Mouse (Mus musculus) c-Kit-positive CD71-positive TER-119-negative erythroid progenitor cells, embryonic 14.5 days (primary cell): ENCODE data around the gene Entpd3.

Experiments used
- DNase-seq: peaks from one replicate; pipeline ENCODE4 v3.0.0-alpha.2; 2013; ENCODE audit warnings: low read depth

Gene Entpd3

GRCm38 (mm10) chr9:120541411-120541810, 1.8 kb downstream of the Entpd3 start:
- no peak for DNase-seq

DNA sequence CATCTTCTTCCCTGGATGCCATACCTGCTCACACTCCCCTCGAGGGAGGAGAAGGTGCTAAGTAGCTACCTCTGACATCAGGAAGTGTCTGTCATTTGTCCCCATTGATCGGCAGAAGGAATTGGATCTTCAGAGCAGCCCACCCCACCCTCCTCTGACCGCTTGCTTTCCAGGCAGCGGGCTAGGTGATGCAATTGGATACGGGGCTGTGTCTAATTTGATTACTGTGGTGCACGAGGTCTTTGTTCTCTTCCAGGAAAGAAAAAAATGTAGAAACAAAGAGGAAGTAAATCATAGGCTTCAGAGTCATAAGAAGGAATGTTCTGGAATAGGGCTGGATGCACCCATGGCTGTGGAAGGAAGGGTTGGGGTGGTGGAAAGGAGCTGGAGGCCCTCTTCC, 2.6 kb downstream of the Entpd3 start:
- no peak for DNase-seq

DNA sequence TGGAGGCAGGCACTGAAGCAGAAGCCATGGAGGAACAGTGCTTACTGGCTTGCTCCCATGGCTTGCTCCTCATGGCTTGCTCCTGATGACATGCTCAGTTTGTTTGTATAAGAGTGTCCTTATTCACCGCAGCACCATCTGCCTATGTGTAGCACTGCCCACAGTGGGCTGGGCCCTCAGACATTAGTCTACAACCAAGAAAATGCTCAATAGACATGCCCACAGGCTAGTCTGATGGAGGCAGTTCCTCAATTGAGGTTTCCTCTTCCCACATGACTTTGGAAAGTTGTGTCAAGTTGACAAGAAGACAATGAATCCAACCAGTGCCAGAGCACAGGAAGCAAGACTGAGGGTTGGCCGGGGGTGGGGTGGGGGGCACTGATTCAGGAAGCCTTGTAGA, 6.4 kb downstream of the Entpd3 start:
- DNase-seq: no peak

DNA sequence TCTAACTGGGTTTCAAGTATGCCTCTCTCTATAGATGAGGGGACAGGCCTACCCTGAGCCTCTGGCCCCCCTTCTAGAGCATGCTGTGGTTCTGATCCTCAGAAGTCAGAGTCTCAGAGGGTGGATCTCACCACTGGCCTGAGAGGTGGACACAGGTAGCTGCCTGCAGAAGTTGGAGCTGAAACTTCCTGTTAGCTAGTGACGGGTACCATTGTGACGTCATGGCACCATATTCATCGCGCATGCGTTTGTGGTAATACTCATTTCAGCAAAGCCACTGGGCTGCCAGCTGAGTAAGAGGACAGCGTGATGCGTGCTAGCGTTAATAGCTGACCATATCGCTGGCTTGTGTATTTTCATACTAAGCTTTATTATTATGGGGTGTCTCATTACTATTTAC, 6.9 kb downstream of the Entpd3 start:
- DNase-seq: no peak

DNA sequence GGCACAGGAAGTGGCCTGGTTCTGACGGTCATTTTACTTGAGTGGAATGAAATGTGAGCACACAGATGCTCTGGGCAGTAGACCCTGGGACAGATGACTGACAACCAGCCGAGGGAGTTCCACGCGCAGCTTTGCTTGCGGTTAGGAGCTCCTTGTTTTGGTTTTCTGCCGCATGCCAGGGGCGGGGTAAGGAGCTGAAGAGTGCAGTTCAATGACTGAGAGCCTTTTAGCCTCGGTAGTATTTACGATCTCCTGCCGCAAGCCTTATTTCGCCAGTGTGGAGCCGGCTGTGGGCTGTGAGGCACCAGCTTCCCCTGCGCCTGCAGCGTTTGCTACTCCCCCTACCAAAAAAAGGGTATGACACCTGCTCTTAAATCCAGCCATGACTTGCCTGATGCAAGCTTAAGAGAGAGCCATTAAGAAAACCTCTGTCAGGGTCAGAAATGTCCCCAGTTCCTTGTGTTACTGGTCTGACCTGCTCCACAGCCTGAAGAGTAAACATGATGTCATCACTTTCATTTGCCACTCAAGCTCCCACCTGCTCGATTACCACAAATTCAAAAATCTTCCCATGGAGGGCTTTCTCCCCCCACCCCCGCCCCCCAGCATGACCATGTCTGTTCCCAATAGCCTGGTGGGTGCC, 7.5 kb downstream of the Entpd3 start:
- DNase-seq: no peak

- no peak for DNase-seq
Observed at GRCm38 (mm10) chr9:120550778-120551177, 11.2 kb downstream of the Entpd3 start.

GRCm38 (mm10) chr9:120563590-120563989, 24.0 kb downstream of the Entpd3 start:
- no peak for DNase-seq

GRCm38 (mm10) chr9:120564247-120564646, 24.6 kb downstream of the Entpd3 start:
- DNase-seq: no peak

DNA sequence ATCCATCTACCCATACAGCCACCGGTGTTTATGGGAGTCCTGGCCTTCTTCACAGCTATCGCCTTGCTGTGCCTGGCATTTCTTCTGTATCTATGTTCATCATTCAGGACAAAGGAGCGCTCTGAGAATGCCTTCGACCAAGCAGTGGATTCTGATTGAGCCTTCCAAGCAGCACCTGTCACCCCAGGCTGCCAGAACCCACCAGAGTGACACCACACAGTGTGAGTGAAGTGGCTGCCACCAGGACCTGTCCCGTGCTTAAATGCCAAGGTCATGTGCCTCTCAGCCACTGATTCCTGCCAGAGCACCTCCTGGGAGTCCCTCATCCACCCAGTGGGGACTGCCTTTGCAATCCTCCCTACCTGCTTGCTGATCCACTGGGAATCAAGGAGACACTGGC, 26.8 kb downstream of the Entpd3 start:
- DNase-seq: no peak

DNA sequence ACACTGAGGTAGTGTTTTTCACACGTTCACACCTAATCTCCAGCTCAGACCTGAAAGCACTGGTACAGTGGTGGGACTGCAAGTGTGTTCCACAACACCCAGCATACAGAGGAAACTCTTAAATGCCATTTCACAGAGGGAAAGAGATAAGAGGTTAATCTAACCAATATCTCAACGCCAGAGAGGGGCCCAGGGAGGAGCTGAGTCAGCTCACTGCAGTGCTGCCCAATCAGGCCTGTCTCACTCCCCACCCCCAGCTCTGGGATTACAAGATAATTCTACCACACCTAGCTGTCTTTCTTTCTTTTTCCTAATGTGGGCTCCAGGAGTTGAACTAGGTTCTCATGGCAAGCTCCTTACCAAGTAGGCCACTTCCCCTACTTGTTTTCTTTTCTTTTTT, 29.3 kb downstream of the Entpd3 start:
- no peak for DNase-seq

DNA sequence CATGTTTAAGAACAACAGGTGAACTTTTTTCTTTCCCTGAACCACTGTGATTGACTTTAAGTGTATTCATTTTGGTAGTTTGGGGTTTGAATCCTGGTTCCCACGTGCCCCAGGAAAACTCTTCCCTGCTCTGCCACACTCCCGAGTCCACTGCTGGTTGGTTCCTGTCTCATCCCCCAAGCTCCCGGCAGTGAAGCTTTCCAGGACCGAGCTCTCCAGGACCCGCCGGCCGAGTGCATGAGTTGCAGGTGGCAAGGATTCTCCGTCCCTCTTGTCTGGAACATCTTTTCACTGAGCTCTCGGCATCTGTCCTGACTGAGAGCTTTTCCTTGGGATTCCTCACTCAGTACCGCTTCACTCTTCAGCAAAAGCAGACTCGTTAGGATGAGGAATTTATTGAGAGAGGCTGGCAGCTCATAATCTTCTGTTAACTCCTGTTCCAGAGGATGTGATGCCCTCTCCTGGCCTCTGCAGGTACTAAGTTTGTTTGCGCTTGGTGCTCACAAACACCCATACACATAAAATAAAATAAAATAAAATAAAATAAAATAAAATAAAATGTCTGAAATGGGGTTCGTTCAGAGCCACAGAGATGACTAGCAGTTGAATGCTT, 30.2 kb downstream of the Entpd3 start:
- DNase-seq: no peak

DNA sequence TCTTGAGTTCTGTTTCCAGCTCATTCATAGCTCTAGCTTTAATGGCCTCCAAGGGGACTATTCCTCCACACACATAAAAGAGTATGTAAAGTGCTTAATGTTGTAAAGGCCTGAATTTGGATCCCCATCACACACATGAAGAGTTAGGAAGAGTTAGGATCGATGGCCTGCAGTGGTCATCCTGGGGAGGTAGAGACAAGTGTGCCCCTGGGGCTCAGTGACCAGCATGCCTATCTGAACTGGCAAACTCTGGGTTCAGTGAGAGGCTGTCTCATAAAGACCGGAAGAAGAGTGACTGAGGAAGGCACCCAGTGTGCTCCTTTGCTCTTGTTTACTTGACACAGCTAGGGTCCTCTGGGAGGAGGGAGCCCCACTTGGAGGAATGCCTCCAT, 30.7 kb downstream of the Entpd3 start:
- no peak for DNase-seq

DNA sequence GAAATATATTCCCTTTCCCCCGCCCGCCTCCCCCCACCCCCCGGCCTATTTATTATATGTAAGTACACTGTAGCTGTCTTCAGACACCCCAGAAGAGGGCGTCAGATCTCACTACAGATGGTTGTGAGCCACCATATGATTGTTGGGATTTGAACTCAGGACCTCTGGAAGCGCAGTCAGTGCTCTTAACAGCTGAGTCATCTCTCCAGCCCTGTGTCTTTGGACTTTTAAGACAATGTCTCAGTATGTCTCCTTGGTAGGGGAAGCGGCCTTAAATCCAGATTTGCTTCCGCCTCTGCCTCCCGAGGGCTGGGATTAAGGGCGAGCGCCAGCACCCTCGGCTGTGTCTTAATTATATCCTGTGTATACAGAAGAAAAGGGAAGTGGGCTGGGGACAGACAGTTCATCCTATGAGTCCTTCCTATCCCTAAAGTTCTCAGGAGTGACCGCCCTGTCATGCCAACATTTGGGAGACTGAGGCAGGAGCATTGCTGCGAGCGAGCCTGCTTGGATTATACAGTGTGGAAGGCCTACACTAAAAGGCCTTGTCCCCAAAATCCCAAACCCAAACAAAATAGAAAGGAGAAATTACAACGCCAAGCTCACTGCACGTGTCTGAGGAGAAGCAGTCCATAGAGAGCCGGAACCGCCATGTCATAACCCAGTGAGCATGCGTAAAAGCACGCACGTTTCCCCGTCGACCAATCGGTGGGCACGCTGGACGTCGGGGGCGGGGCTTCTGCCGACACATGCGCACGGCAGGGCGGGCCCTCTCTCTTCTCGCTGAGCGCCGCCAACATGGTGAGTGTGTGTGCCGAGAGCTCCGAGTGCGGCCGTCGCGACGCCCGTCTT, 31.3 kb downstream of the Entpd3 start, which contains the start of gene Rpl14:
Rpl14 (plus strand) TSS at position 704 of the 852 bp plus-strand sequence.
- peak; percentile 87 for DNase-seq

DNA sequence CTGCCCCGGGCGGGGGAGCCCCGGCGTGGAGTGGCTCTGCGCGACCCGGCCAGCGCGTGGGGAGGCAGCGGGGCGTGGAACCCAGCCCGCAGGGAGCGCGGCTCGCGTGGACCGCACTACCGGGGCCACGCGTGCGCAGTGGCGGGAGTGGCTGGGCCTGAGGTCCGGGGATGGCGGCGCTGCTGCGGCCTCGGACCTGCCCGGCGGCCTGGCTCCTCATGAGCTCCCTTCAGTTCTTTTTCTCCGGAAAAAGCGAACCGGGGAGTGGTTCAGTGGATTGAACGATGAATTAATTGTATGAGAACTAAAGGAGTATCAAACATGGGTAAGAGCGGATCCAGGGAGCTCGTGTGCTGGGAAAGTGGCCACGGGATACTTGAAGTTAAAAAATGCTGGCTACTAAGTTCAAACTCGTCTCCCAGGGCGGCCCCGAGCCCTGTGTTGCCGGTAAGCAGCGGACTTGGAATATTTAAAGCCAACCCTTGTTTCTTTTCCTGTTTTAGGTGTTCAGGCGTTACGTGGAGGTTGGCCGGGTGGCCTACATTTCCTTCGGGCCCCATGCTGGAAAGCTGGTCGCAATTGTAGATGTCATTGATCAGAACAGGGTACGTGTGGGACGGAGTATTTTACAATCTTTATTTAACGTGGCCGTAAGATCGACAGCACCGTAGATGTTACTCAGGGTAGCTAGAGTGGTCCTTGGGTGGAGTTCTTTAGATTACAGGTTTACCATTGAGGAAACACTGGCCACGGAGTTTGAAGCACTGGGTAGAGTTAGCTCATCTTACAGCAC, 32.2 kb downstream of the Entpd3 start:
- no peak for DNase-seq

GRCm38 (mm10) chr9:120575748-120576661, 36.4 kb downstream of the Entpd3 start:
- no peak for DNase-seq

DNA sequence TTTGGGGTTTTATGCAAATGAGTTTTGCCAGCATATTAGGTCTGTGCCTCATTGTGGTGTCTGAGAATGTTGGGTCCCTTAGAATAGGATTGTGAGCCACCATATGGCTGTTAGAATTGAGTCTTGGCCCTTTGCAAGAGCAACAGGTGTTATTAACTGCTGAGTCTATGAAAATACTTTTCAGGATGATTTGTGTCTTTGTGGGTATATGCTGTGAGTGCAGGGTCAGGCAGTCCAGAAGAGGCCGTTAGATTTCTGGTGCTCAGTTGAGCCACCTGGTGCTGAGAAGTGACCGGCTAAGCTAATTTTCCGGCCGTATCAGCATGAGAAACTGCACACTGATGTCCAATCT, 37.0 kb downstream of the Entpd3 start:
- no peak for DNase-seq

DNA sequence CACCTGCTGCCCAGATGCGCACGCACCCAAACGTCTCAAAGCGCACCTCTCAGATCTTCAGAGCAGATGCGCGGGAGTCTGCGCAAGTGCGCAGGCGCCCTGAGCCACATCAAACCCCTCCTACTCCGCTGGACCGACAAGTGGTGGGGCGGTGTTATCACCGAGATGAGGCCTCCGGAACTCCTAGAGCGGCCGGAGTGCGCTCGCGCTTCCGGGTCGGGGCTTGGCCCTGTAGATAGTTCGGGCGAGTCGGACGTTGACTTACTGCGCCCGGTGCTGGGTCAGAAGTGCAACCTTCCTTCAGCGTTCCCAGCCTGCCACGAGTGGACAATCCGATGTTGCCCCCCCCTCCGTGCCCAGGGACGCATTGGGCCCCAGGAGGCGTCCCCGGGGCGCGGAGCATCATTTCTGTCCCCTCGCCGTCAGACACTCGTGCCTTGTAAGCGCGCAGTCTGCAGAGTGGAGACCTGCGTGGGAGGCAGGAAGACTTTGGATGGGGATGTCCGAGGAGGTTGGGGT, 37.6 kb downstream of the Entpd3 start:
- DNase-seq: peak; percentile 93

DNA sequence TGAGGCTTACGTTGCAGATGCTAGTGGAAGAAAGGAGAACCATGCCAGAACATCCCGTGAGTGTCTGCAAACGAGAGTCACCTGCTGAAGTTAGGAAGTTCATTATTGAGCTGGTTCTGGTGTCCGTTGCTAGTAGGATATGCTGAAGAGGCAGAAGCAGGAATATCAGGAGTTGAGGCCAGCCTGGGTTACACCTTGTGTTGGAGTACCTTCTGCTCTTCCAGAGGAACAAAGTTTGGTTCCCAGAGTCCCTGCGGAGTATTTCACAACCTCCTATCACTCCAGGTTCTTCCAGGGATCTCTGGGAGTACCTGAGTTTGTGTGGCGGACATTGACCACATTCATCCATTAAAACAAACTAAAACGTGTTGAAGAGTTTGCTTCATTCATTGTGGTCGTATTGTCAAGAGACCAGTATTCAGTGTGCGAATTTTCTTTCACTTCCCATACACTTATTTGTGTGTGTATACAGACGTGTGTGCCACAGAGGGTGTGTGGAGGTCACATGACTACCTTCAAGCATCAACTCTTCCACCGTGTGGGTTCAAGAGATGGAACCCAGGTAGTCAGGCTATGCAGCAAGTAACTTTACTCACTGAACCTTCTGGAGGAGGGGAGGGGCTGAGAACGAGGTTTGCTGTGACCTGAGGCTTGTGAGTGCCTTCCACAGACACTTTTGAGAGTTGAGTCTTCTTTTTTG, 38.2 kb downstream of the Entpd3 start:
- DNase-seq: no peak

- no peak for DNase-seq
Observed at GRCm38 (mm10) chr9:120578701-120579100, 39.1 kb downstream of the Entpd3 start.

DNA sequence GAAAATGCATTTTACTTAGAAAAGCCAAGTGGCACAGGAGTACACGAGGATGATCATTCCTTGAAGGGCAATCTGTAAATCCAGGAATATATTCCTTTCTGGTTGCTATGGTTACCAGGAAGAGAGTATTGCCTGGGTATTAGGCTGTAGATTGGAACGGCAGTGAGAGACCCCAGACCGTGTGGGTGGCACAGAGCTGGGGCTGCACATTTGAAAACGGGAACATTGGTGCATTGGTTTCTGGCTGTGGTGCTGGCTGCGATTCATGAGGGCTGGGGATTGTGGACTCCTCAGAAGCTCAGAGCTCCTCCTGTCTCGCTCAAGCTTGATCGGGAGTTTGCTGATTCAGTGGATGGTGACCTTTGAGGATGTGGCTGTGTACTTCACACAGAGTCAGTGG, 40.2 kb downstream of the Entpd3 start:
- DNase-seq: no peak
